Mouse (Mus musculus) neural tube, embryonic 11.5 days (tissue): ENCODE data around the gene Lsamp. TPM values are rescaled to one million over a fixed set of nuclear protein-coding genes. Genes with fewer than 3 reads are reported as not detected.

Experiments used
- ATAC-seq: fragments of 200-750 bp; cut with Nextera tagmentation; 2 replicates; pipeline ENCODE4 v1.8.0; 2017; ENCODE audit warnings: moderate number of reproducible peaks, mild to moderate bottlenecking, moderate TSS enrichment, moderate library complexity; ENCODE audit not compliant: insufficient read depth, low FRiP score, low TSS enrichment
- DNase-seq: peaks from one replicate; pipeline ENCODE4 v3.0.0-alpha.2; 2015; ENCODE audit warnings: low spot score
- H3K27ac ChIP-seq: fragments of 300-500 bp; sonication (generic); 2 replicates; pipeline ENCODE4 v1.5.1; 2014; ENCODE audit warnings: low read depth, mild to moderate bottlenecking, low read length
- H3K27me3 ChIP-seq: fragments of 300-500 bp; sonication (generic); 2 replicates; pipeline ENCODE4 v1.6.1; 2014; ENCODE audit warnings: mild to moderate bottlenecking, low read length, mixed read lengths; ENCODE audit not compliant: control insufficient read depth, insufficient read depth
- H3K36me3 ChIP-seq: fragments of 300-500 bp; sonication (generic); 2 replicates; pipeline ENCODE4 v1.6.1; 2014; ENCODE audit warnings: mild to moderate bottlenecking, low read length, moderate library complexity, mixed read lengths; ENCODE audit not compliant: control insufficient read depth, insufficient read depth
- H3K4me1 ChIP-seq: fragments of 300-500 bp; sonication (generic); 2 replicates; pipeline ENCODE4 v1.6.1; 2014; ENCODE audit warnings: low read length, mixed read lengths; ENCODE audit not compliant: control insufficient read depth, insufficient read depth
- H3K4me2 ChIP-seq: fragments of 300-500 bp; sonication (generic); 2 replicates; pipeline ENCODE4 v1.6.1; 2014; ENCODE audit warnings: low read depth, mild to moderate bottlenecking, moderate library complexity
- H3K4me3 ChIP-seq: fragments of 300-500 bp; sonication (generic); 2 replicates; pipeline ENCODE4 v1.5.1; 2014; ENCODE audit warnings: low read depth, low read length
- H3K9ac ChIP-seq: fragments of 300-500 bp; sonication (generic); 2 replicates; pipeline ENCODE4 v1.6.1; 2014; ENCODE audit warnings: mild to moderate bottlenecking, low read length
- H3K9me3 ChIP-seq: fragments of 300-500 bp; sonication (generic); 2 replicates; pipeline ENCODE4 v1.6.1; 2016; ENCODE audit warnings: low read length; ENCODE audit not compliant: control insufficient read depth
- whole genome bisulfite sequencing: fragments of 180-500 bp; shearing (Covaris S2); extraction: QIAGEN DNeasy Blood & Tissue Kit; methylation state at CpG from one replicate; pipeline ENCODE4 v1.1.7; 2014; 5-methylcytosine and 5-hydroxymethylcytosine counted together
- polyA plus RNA-seq: library from polyadenylated mRNA; unstranded; fragments of >200 nt; fragmentation: Nextera tagmentation; extraction: Ambion mirVana; gene quantifications from 2 replicates; pipeline ENCODE4 v1.2.1, GENCODE M21; 2014

Gene Lsamp
- polyA plus RNA-seq, 1 experiment from 2014 or later = 12.6 TPM

GRCm38 (mm10) chr16:42169447-42170140 is 2185.4 kb downstream of the Lsamp start:
- Histone ChIP-seq H3K4me2 (no peak overlapping the region), H3K27ac (no peak overlapping the region), H3K4me1 (no peaks in the 10 kb centered on the region), H3K36me3 (no peaks in the 10 kb centered on the region), H3K9ac (no peak overlapping the region), H3K9me3 (no peaks in the 10 kb centered on the region), H3K4me3 (no peak overlapping the region), H3K27me3 (no peaks in the 10 kb centered on the region)
- DNase-seq (peak; percentile 80), ATAC-seq (peak; percentile 54; the same call in 1 of the 2 replicates)
- WGBS = 29% methylated on average over 8 of the region's 8 CpGs

- H3K9me3 ChIP-seq = no peaks in the 10 kb centered on the region
- no peaks in the 10 kb centered on the region for H3K4me1 ChIP-seq
- peak; percentile 77 for DNase-seq
- no peak overlapping the region for H3K4me2 ChIP-seq
- H3K9ac ChIP-seq = no peak overlapping the region
- no peak overlapping the region for H3K4me3 ChIP-seq
- H3K27me3 ChIP-seq = no peaks in the 10 kb centered on the region
- 0 out of 2 replicates have a peak, but pooled peaks have one; percentile 20 for ATAC-seq
- 33% methylated on average over 11 of the region's 11 CpGs for WGBS
- H3K36me3 ChIP-seq = no peaks in the 10 kb centered on the region
- no peak overlapping the region for H3K27ac ChIP-seq
These were observed 2188.3 kb downstream of the Lsamp start for GRCm38 (mm10) chr16:42172476-42172875.

- Histone ChIP-seq H3K36me3 (no peaks in the 10 kb centered on the region), H3K9me3 (no peaks in the 10 kb centered on the region), H3K27ac (no peak overlapping the region), H3K4me2 (no peak overlapping the region), H3K4me1 (no peaks in the 10 kb centered on the region), H3K27me3 (no peaks in the 10 kb centered on the region), H3K4me3 (no peak overlapping the region), H3K9ac (no peak overlapping the region)
- ATAC-seq (no peak), DNase-seq (no peak)
- 76% methylated on average over 3 of the region's 3 CpGs for WGBS
These were observed 2194.7 kb downstream of the Lsamp start for GRCm38 (mm10) chr16:42178866-42179265.

- 87% methylated on average over 6 of the region's 6 CpGs for WGBS
- no peak overlapping the region for H3K9ac ChIP-seq
- H3K4me3 ChIP-seq = no peak overlapping the region
- no peaks in the 10 kb centered on the region for H3K27me3 ChIP-seq
- ATAC-seq = no peak
- no peak for DNase-seq
- no peak overlapping the region for H3K27ac ChIP-seq
- no peak overlapping the region for H3K4me2 ChIP-seq
- no peaks in the 10 kb centered on the region for H3K9me3 ChIP-seq
- no peaks in the 10 kb centered on the region for H3K36me3 ChIP-seq
- H3K4me1 ChIP-seq = no peaks in the 10 kb centered on the region
These were observed 2195.9 kb downstream of the Lsamp start for GRCm38 (mm10) chr16:42180025-42180424.

GRCm38 (mm10) chr16:42180473-42180872 is 2196.3 kb downstream of the Lsamp start:
- Histone ChIP-seq H3K36me3 (no peaks in the 10 kb centered on the region), H3K4me3 (no peak overlapping the region), H3K9ac (no peak overlapping the region), H3K27me3 (no peaks in the 10 kb centered on the region), H3K27ac (no peak overlapping the region), H3K4me1 (no peaks in the 10 kb centered on the region), H3K4me2 (no peak overlapping the region), H3K9me3 (no peaks in the 10 kb centered on the region)
- DNase-seq (no peak), ATAC-seq (no peak)
- 89% methylated on average over 11 of the region's 11 CpGs for WGBS

GRCm38 (mm10) chr16:42189431-42190081 is 2205.4 kb downstream of the Lsamp start:
- Histone ChIP-seq H3K9ac (peak overlapping the region; percentile 45; the same call in 1 of the 2 replicates), H3K4me3 (peak overlapping the region; percentile 49), H3K4me1 (no peaks in the 10 kb centered on the region), H3K9me3 (no peaks in the 10 kb centered on the region), H3K27ac (no peak overlapping the region), H3K4me2 (peak overlapping the region; percentile 93), H3K36me3 (no peaks in the 10 kb centered on the region), H3K27me3 (no peaks in the 10 kb centered on the region)
- DNase-seq = peak; percentile 38
- ATAC-seq = peak; percentile 14
- WGBS = 38% methylated on average over 14 of the region's 14 CpGs

GRCm38 (mm10) chr16:42190114-42191045 is 2206.2 kb downstream of the Lsamp start:
- H3K4me3 ChIP-seq = peak overlapping the region; percentile 49
- H3K4me1 ChIP-seq = no peaks in the 10 kb centered on the region
- peak overlapping the region; percentile 89 for H3K9ac ChIP-seq
- peak overlapping the region; percentile 93 for H3K4me2 ChIP-seq
- ATAC-seq (peak; percentile 96), DNase-seq (peak; percentile 94)
- no peaks in the 10 kb centered on the region for H3K9me3 ChIP-seq
- H3K27ac ChIP-seq = peak overlapping the region; percentile 96
- H3K36me3 ChIP-seq = no peaks in the 10 kb centered on the region
- WGBS = 2% methylated on average over 44 of the region's 44 CpGs
- H3K27me3 ChIP-seq = no peaks in the 10 kb centered on the region
